Mouse (Mus musculus): ENCODE measurements around the gene Slc9a3r2. TPM values are rescaled to one million over a fixed set of nuclear protein-coding genes. Genes with fewer than 3 reads are reported as not detected.

Slc9a3r2 gene
- polyA plus RNA-seq, 1 experiment from 2014 or later, result 56.6 TPM

- Histone ChIP-seq H3K27ac (ENCODE audit: poor library complexity, severe bottlenecking) (0 out of 2 replicates have a peak overlapping the region, but pooled peaks have one; percentile 6), H3K4me1 (replicated peaks) (peaks cover 47% of the 10 kb centered on the region), H3K4me3 (no peak overlapping the region), H3K27me3 (replicated peaks) (peaks cover 58% of the 10 kb centered on the region), H3K36me3 (peaks cover 24% of the 10 kb centered on the region), H3K4me2 (no peak overlapping the region), H3K9ac (no peak overlapping the region), H3K9me3 (replicated peaks) (no peaks in the 10 kb centered on the region)
- 52% methylated on average over 5 of the region's 5 CpGs for WGBS
- no peak for ATAC-seq (ENCODE audit: insufficient number of reproducible peaks, low FRiP score)
Observed at GRCm38 (mm10) chr17:24636781-24637481, 13.2 kb downstream of the Slc9a3r2 start.

DNA sequence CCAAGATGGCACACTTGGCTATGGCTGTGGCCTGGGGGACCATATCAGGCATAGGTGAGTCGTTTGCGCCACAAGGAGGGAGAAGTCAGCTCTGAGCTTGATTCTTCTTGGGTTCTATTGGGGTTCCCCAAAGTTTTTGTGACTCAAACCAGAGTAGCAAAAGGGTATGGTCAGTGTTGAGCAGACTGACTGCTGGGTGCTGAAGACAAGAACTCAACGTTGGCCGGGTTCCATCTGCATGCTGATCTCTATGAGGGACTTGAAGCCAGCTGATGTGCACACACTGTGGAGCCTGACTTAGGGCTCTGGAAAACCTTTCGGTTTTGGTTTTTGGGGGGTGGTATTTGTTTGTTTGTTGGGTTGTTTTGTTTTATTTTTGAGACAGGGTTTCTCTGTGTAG is 14.4 kb downstream of the Slc9a3r2 start:
- WGBS, result 89% methylated on average over 5 of the region's 5 CpGs
- peaks cover 53% of the 10 kb centered on the region for H3K4me1 ChIP-seq (replicated peaks)
- no peak overlapping the region for H3K27ac ChIP-seq (ENCODE audit: poor library complexity, severe bottlenecking)
- H3K36me3 ChIP-seq, result peaks cover 17% of the 10 kb centered on the region
- no peak overlapping the region for H3K4me2 ChIP-seq
- H3K9ac ChIP-seq, result no peak overlapping the region
- H3K27me3 ChIP-seq (replicated peaks), result peaks cover 50% of the 10 kb centered on the region
- ATAC-seq (ENCODE audit: insufficient number of reproducible peaks, low FRiP score), result no peak
- no peaks in the 10 kb centered on the region for H3K9me3 ChIP-seq (replicated peaks)
- no peak overlapping the region for H3K4me3 ChIP-seq

- 61% methylated on average over 4 of the region's 4 CpGs for WGBS
- Histone ChIP-seq H3K4me3 (no peak overlapping the region), H3K4me2 (no peak overlapping the region), H3K27ac (ENCODE audit: poor library complexity, severe bottlenecking) (no peak overlapping the region), H3K27me3 (replicated peaks) (peaks cover 43% of the 10 kb centered on the region), H3K9ac (no peak overlapping the region), H3K36me3 (peaks cover 17% of the 10 kb centered on the region), H3K4me1 (replicated peaks) (peaks cover 49% of the 10 kb centered on the region), H3K9me3 (replicated peaks) (no peaks in the 10 kb centered on the region)
- no peak for ATAC-seq (ENCODE audit: insufficient number of reproducible peaks, low FRiP score)
Observed at GRCm38 (mm10) chr17:24635024-24635423, 15.1 kb downstream of the Slc9a3r2 start.

DNA sequence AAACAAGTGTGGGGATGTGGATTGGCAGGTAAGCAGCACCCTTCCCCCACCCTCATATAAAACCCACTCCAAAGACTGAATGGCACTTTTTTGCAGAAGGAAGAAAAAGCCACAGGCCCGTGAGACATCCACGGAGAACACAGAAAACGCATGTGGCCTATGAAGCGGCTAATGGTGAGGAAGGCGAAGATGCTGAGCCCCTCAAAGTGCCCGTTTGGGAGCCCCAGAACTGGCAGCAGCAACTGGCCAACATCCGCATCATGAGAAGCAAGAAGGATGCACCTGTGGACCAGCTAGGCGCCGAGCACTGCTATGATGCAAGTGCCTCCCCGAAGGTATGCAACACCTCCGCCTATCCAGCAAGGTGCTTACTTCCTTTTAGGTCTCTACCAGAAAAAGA is 16.3 kb downstream of the Slc9a3r2 start:
- H3K4me1 ChIP-seq (replicated peaks), result peaks cover 41% of the 10 kb centered on the region
- H3K36me3 ChIP-seq, result peaks cover 26% of the 10 kb centered on the region
- ATAC-seq (ENCODE audit: insufficient number of reproducible peaks, low FRiP score), result no peak
- no peak overlapping the region for H3K4me3 ChIP-seq
- peak overlapping the region; percentile 85; the same call in 1 of the 2 replicates for H3K4me2 ChIP-seq
- no peaks in the 10 kb centered on the region for H3K9me3 ChIP-seq (replicated peaks)
- 88% methylated on average over 11 of the region's 11 CpGs for WGBS
- no peak overlapping the region for H3K9ac ChIP-seq
- H3K27me3 ChIP-seq (replicated peaks), result peaks cover 35% of the 10 kb centered on the region
- 0 out of 2 replicates have a peak overlapping the region, but pooled peaks have one; percentile 88 for H3K27ac ChIP-seq (ENCODE audit: poor library complexity, severe bottlenecking)

- Histone ChIP-seq H3K9me3 (replicated peaks) (no peaks in the 10 kb centered on the region), H3K9ac (peak overlapping the region; percentile 85), H3K4me1 (replicated peaks) (peaks cover 41% of the 10 kb centered on the region), H3K4me2 (peak overlapping the region; percentile 85), H3K27ac (ENCODE audit: poor library complexity, severe bottlenecking) (peak overlapping the region; percentile 88), H3K27me3 (replicated peaks) (peaks cover 26% of the 10 kb centered on the region), H3K36me3 (peaks cover 29% of the 10 kb centered on the region), H3K4me3 (peak overlapping the region; percentile 83)
- WGBS, result 10% methylated on average over 22 of the region's 22 CpGs
- ATAC-seq (ENCODE audit: insufficient number of reproducible peaks, low FRiP score), result peak; percentile 66
Observed at GRCm38 (mm10) chr17:24632813-24633449, 17.2 kb downstream of the Slc9a3r2 start.

GRCm38 (mm10) chr17:24632167-24632812 is 17.8 kb downstream of the Slc9a3r2 start, which contains the start of the genes Tsc2 and Nthl1:
Tsc2 (minus strand) TSS chr17:24632630.
Nthl1 (plus strand) TSS chr17:24632680.
- Histone ChIP-seq H3K9ac (peak within 1 kb of the TSS; percentile 85), H3K9me3 (replicated peaks) (no peaks in the 10 kb centered on the region), H3K4me1 (replicated peaks) (peaks cover 38% of the 10 kb centered on the region), H3K27ac (ENCODE audit: poor library complexity, severe bottlenecking) (peak within 1 kb of the TSS; percentile 88), H3K4me3 (peak within 1 kb of the TSS; percentile 83), H3K36me3 (peaks cover 35% of the 10 kb centered on the region), H3K27me3 (replicated peaks) (peaks cover 22% of the 10 kb centered on the region), H3K4me2 (peak within 1 kb of the TSS; percentile 85)
- ATAC-seq (ENCODE audit: insufficient number of reproducible peaks, low FRiP score), result peak; percentile 75
- 1% methylated on average over 51 of the region's 51 CpGs for WGBS

DNA sequence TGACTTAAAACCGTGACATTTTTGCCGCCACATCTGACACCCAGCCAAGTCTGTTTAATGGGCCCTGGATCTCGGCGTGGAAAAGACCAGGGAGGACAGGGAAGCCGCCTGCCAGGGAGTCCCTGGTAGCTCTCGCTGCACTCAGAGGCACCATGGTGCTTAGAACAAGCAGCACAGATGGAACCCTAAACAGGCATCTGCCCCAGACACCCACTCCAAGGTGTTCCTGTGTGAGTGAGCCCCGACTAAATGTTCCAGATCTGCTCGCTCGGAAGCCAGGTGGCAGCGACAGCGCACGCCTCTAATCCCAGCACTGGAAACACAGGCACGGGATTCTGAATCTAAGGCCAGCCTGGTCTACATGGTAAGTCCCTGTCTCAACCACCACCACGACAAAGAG is 20.1 kb downstream of the Slc9a3r2 start:
- H3K36me3 ChIP-seq, result peaks cover 55% of the 10 kb centered on the region
- ATAC-seq (ENCODE audit: insufficient number of reproducible peaks, low FRiP score), result no peak
- 86% methylated on average over 14 of the region's 14 CpGs for WGBS

DNA sequence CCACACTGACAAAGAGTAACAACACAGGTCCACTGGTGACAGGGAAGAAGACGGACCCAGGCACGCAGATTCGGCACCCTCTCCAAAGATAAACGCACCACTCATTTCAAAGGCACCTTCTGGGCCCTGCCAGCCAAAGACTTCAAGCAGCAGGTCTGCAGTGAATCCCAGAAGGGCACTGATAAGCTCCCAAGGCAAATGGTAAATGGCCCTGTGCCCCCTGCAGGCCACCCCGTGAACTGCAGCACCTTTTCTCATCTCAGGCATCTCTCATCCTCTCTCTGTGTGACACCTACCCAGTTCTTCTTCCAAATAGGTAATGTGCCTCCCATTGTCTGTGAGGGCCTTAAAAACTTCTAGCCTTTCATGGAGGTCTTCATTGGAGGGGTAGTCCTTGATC is 21.5 kb downstream of the Slc9a3r2 start:
- WGBS, result 23% methylated on average over 5 of the region's 5 CpGs
- H3K36me3 ChIP-seq, result peaks cover 70% of the 10 kb centered on the region

More for the DNA sequence above, 20.1 kb downstream of the Slc9a3r2 start:
- Histone ChIP-seq H3K9ac (no peak overlapping the region), H3K4me3 (no peak overlapping the region), H3K9me3 (replicated peaks) (no peaks in the 10 kb centered on the region), H3K4me1 (replicated peaks) (peaks cover 24% of the 10 kb centered on the region), H3K27me3 (replicated peaks) (peaks cover 13% of the 10 kb centered on the region), H3K27ac (ENCODE audit: poor library complexity, severe bottlenecking) (no peak overlapping the region), H3K4me2 (no peak overlapping the region)

DNA sequence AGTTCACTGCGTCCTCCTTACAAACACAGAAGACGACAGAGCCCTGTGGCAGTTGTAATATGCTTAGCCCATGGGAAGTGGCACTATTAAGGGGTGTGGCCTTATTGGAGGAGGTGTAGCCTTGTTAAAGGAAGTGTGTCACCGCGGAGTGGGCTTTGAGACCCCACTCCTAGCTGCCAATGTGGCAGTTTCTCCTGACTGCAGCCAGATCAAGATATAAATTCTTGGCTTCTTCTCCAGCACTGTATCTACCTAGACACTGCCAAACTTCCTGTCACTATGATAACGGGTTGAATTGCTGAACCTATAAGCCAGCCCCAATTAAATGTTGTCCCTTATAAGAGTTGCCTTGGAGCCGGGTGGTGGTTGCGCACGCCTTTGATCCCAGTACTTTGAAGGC is 24.7 kb downstream of the Slc9a3r2 start:
- peaks cover 98% of the 10 kb centered on the region for H3K36me3 ChIP-seq
- H3K27me3 ChIP-seq (replicated peaks), result no peaks in the 10 kb centered on the region
- H3K27ac ChIP-seq (ENCODE audit: poor library complexity, severe bottlenecking), result no peak overlapping the region
- WGBS, result 89% methylated on average over 8 of the region's 8 CpGs
- no peak overlapping the region for H3K9ac ChIP-seq
- H3K9me3 ChIP-seq (replicated peaks), result no peaks in the 10 kb centered on the region
- H3K4me1 ChIP-seq (replicated peaks), result no peaks in the 10 kb centered on the region
- H3K4me3 ChIP-seq, result no peak overlapping the region
- no peak overlapping the region for H3K4me2 ChIP-seq
- no peak for ATAC-seq (ENCODE audit: insufficient number of reproducible peaks, low FRiP score)

More for the DNA sequence above, 21.5 kb downstream of the Slc9a3r2 start:
- no peak for ATAC-seq (ENCODE audit: insufficient number of reproducible peaks, low FRiP score)
- Histone ChIP-seq H3K4me3 (no peak overlapping the region), H3K27ac (ENCODE audit: poor library complexity, severe bottlenecking) (no peak overlapping the region; the same call in 1 of the 2 replicates), H3K4me1 (replicated peaks) (peaks cover 16% of the 10 kb centered on the region), H3K9ac (no peak overlapping the region), H3K4me2 (no peak overlapping the region), H3K9me3 (replicated peaks) (no peaks in the 10 kb centered on the region), H3K27me3 (replicated peaks) (no peaks in the 10 kb centered on the region)

DNA sequence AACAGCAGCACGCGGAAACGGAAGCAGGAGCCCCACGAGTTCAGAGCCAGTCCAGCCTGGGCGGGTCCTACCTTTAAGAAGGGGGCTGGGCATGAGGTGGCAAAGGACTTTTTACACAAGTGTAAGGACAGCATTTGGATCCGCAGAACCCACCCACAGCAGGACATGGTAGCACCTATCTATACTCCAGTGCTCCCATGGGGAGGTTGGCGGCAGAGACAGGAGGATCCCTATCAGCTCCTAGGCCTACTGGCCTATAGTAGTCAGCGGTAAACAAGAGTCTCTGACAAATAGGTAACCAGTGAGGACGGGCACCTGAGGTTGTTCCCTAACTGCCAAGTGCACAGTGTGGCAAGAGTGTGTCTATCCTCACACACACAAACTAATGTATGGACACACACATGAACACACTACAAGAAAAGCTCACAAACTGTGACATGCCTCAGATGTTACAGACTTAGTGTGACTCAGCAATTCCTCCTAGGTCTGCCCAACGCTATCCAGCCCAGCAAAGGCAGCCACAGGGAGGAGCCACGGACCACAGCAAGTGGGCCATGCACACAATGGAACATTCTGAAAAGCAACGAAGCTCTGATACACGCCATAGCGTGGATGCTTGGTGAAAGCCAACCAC is 32.4 kb downstream of the Slc9a3r2 start:
- no peak overlapping the region for H3K4me3 ChIP-seq
- no peaks in the 10 kb centered on the region for H3K27me3 ChIP-seq (replicated peaks)
- H3K4me2 ChIP-seq, result no peak overlapping the region
- no peaks in the 10 kb centered on the region for H3K9me3 ChIP-seq (replicated peaks)
- peak; percentile 86 for ATAC-seq (ENCODE audit: insufficient number of reproducible peaks, low FRiP score)
- no peak overlapping the region for H3K27ac ChIP-seq (ENCODE audit: poor library complexity, severe bottlenecking)
- peaks cover 95% of the 10 kb centered on the region for H3K36me3 ChIP-seq
- 81% methylated on average over 14 of the region's 14 CpGs for WGBS
- no peak overlapping the region for H3K9ac ChIP-seq
- H3K4me1 ChIP-seq (replicated peaks), result no peaks in the 10 kb centered on the region

All from heart, embryonic 12.5 days (tissue).